Mouse (Mus musculus): ENCODE data around the gene Gm19935. TPM values are rescaled to one million over a fixed set of nuclear protein-coding genes. Genes with fewer than 3 reads are reported as not detected.

Gm19935 gene
- polyA plus RNA-seq, 1 experiment from 2014 or later: not detected

DNA sequence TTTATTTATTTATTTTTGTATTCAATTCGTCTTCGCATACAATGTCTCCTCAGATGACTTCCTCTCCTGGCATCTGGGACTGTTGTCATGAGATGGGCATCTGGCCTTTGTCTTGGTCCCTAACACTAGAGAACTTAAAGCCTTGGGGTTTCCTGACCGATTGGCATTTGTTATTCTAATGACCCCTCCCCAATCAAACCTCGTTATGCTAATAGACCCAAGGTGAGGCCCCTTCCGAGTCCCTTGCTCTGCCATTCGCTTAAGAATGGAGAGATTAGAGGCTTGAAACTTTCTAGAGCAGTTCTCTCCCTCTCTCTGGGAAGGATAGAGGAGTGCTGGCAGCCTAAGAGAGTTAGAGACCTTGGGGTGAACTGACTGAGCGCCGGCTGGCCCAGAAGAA lies 34.4 kb upstream of the Gm19935 start:
- no peak overlapping the region for H3K4me3 ChIP-seq (ENCODE audit: low read depth, low read length)
- no peaks in the 10 kb centered on the region for H3K36me3 ChIP-seq (ENCODE audit: control insufficient read depth, insufficient read depth, low read length)
- H3K9me3 ChIP-seq (replicated peaks; ENCODE audit: control insufficient read depth, low read length): no peaks in the 10 kb centered on the region
- H3K27me3 ChIP-seq (ENCODE audit: control insufficient read depth, insufficient read depth, low read length): no peaks in the 10 kb centered on the region
- H3K4me1 ChIP-seq (ENCODE audit: control insufficient read depth, insufficient read depth, low read length): 0 out of 2 replicates have a peak, but pooled peaks cover 5% of the 10 kb centered on the region
- H3K4me2 ChIP-seq: no peak overlapping the region
- WGBS (ENCODE audit: insufficient replicate concordance): 48% methylated on average over 8 of the region's 8 CpGs
- H3K9ac ChIP-seq (ENCODE audit: low read depth, low read length): no peak overlapping the region
- no peak overlapping the region for H3K27ac ChIP-seq (ENCODE audit: low read depth, low read length)
- no peak for ATAC-seq (replicated peaks; ENCODE audit: insufficient number of reproducible peaks, low FRiP score, low TSS enrichment)

DNA sequence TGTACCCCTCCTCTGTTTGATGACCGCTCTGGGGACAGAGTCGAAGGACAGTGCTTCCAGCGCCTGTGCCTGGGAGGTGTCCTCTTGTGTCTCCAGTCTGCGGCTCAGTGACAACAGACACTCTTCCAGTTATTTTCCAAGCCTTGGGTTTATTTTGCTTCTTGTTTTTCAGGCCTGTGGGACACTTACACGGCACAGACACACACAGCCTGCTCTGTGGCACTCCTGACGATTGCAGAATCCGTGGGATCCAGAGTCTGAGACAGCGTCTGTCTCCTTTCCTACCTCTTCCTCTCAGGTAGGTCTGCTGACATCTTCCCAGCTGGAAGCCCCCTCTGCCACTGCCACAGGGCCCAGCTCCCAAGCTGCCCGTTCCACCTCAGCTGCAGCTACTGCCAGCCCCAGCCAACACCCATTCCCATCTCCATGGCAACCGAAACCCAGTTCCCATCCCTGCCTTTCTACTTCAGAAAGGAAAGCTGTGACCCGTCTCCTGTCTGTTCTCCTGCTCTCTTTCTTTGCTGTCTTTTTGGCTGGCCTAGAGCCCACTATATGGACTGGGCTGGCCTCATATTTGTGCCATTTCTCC lies 32.4 kb upstream of the Gm19935 start:
- no peaks in the 10 kb centered on the region for H3K9me3 ChIP-seq (replicated peaks; ENCODE audit: control insufficient read depth, low read length)
- H3K9ac ChIP-seq (ENCODE audit: low read depth, low read length): no peak overlapping the region
- H3K4me1 ChIP-seq (ENCODE audit: control insufficient read depth, insufficient read depth, low read length): 0 out of 2 replicates have a peak, but pooled peaks cover 2% of the 10 kb centered on the region
- no peak for ATAC-seq (replicated peaks; ENCODE audit: insufficient number of reproducible peaks, low FRiP score, low TSS enrichment)
- WGBS (ENCODE audit: insufficient replicate concordance): 57% methylated on average over 11 of the region's 11 CpGs
- H3K4me2 ChIP-seq: no peak overlapping the region
- H3K27me3 ChIP-seq (ENCODE audit: control insufficient read depth, insufficient read depth, low read length): no peaks in the 10 kb centered on the region
- H3K36me3 ChIP-seq (ENCODE audit: control insufficient read depth, insufficient read depth, low read length): no peaks in the 10 kb centered on the region
- no peak overlapping the region for H3K27ac ChIP-seq (ENCODE audit: low read depth, low read length)
- H3K4me3 ChIP-seq (ENCODE audit: low read depth, low read length): no peak overlapping the region

DNA sequence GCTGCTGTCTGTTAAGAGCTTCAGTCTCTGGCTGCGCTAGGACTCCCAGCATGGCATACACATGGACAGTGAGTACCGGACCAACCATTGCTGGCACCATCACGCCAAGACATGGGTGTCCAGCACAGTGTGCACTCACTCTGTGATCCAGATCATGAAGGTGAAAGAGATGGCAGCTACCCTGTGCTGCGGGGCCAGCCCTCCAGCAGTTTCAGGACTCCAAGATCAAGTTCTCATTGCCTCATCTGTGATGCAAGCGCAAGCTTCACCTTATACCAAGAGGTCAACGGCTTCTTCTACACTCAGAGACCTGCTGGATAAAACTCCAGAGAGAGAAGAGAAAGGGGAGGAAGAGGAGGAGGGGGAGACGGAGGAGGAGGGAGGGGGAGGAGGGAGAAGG lies 30.8 kb upstream of the Gm19935 start:
- Histone ChIP-seq H3K4me3 (ENCODE audit: low read depth, low read length) (no peak overlapping the region), H3K4me1 (ENCODE audit: control insufficient read depth, insufficient read depth, low read length) (0 out of 2 replicates have a peak, but pooled peaks cover 2% of the 10 kb centered on the region), H3K27me3 (ENCODE audit: control insufficient read depth, insufficient read depth, low read length) (no peaks in the 10 kb centered on the region), H3K4me2 (no peak overlapping the region), H3K27ac (ENCODE audit: low read depth, low read length) (no peak overlapping the region), H3K36me3 (ENCODE audit: control insufficient read depth, insufficient read depth, low read length) (no peaks in the 10 kb centered on the region), H3K9ac (ENCODE audit: low read depth, low read length) (no peak overlapping the region), H3K9me3 (replicated peaks; ENCODE audit: control insufficient read depth, low read length) (no peaks in the 10 kb centered on the region)
- ATAC-seq (replicated peaks; ENCODE audit: insufficient number of reproducible peaks, low FRiP score, low TSS enrichment): no peak
- WGBS (ENCODE audit: insufficient replicate concordance): 83% methylated on average over 7 of the region's 7 CpGs

DNA sequence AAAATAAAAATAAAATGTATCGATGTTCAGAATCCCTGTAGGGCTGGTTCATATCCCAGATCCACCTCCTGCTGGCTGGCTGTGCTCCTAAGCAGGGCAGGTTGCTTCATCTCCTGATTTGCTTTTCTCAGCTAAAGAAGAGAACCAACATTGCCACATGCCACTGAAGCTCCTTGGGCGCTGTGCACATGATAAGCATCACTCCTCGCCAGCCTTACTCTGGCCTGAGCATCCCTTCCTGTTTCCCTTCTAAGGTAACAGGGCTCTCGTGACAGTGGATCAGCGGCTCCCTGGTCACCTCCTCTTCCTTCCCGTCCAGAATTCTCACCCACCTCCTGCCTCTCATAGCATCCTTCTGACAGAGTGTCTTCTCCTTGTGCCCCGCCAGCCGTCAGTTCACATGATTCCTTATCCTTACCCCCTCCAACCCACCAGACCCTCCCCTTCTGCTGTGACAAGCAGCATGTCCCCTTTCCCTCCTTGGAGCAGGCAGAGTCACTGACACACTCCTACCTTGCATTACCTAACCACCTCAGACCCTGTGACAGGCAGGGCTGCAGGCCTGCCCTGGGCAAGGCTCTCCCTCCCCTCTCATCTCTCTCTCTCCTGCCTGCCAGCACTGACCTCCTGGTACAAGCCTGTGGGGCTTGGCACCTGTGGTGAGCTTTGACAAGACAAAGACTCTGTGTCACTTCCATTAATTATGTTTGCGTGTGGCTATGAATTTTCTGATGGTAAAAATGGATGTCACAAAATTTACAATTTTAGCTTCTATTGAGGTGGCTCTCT lies 27.2 kb upstream of the Gm19935 start:
- Histone ChIP-seq H3K36me3 (ENCODE audit: control insufficient read depth, insufficient read depth, low read length) (no peaks in the 10 kb centered on the region), H3K9ac (ENCODE audit: low read depth, low read length) (no peak overlapping the region), H3K9me3 (replicated peaks; ENCODE audit: control insufficient read depth, low read length) (no peaks in the 10 kb centered on the region), H3K4me3 (ENCODE audit: low read depth, low read length) (no peak overlapping the region), H3K27ac (ENCODE audit: low read depth, low read length) (no peak overlapping the region), H3K27me3 (ENCODE audit: control insufficient read depth, insufficient read depth, low read length) (no peaks in the 10 kb centered on the region), H3K4me1 (ENCODE audit: control insufficient read depth, insufficient read depth, low read length) (0 out of 2 replicates have a peak, but pooled peaks cover under 1% of the 10 kb centered on the region), H3K4me2 (no peak overlapping the region)
- 61% methylated on average over 9 of the region's 9 CpGs for WGBS (ENCODE audit: insufficient replicate concordance)
- ATAC-seq (replicated peaks; ENCODE audit: insufficient number of reproducible peaks, low FRiP score, low TSS enrichment): no peak

- H3K4me3 ChIP-seq (ENCODE audit: low read depth, low read length): no peak overlapping the region
- H3K4me2 ChIP-seq: no peak overlapping the region
- no peaks in the 10 kb centered on the region for H3K27me3 ChIP-seq (ENCODE audit: control insufficient read depth, insufficient read depth, low read length)
- no peaks in the 10 kb centered on the region for H3K36me3 ChIP-seq (ENCODE audit: control insufficient read depth, insufficient read depth, low read length)
- 74% methylated on average over 6 of the region's 6 CpGs for WGBS (ENCODE audit: insufficient replicate concordance)
- H3K9ac ChIP-seq (ENCODE audit: low read depth, low read length): no peak overlapping the region
- no peak overlapping the region for H3K27ac ChIP-seq (ENCODE audit: low read depth, low read length)
- ATAC-seq (replicated peaks; ENCODE audit: insufficient number of reproducible peaks, low FRiP score, low TSS enrichment): no peak
- H3K4me1 ChIP-seq (ENCODE audit: control insufficient read depth, insufficient read depth, low read length): no peaks in the 10 kb centered on the region
- no peaks in the 10 kb centered on the region for H3K9me3 ChIP-seq (replicated peaks; ENCODE audit: control insufficient read depth, low read length)
Observed at GRCm38 (mm10) chr8:90843127-90843526, 25.9 kb upstream of the Gm19935 start.

DNA sequence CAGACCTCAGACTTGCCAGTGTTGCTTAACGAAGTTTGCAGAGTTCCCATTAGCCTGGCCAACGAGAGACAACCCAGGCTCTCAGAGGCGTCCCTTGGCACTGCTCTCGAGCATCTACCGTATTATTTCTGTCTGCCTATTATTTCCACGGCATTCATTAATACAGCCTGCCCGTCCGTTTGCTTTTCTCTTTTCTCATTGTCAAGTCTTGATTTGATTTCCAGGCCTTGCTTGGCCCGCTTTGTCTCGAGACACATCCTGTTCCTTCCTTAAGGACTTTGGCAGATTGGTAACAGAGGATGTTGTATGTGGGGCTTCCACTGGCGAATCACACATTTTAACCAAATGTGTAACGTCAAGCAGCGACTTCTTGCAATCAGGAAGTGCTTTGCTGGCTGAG lies 24.1 kb upstream of the Gm19935 start:
- no peaks in the 10 kb centered on the region for H3K9me3 ChIP-seq (replicated peaks; ENCODE audit: control insufficient read depth, low read length)
- no peak for ATAC-seq (replicated peaks; ENCODE audit: insufficient number of reproducible peaks, low FRiP score, low TSS enrichment)
- H3K4me3 ChIP-seq (ENCODE audit: low read depth, low read length): no peak overlapping the region
- H3K9ac ChIP-seq (ENCODE audit: low read depth, low read length): no peak overlapping the region
- no peak overlapping the region for H3K4me2 ChIP-seq
- no peaks in the 10 kb centered on the region for H3K36me3 ChIP-seq (ENCODE audit: control insufficient read depth, insufficient read depth, low read length)
- 0 out of 2 replicates have a peak overlapping the region, but pooled peaks have one; percentile 8 for H3K27ac ChIP-seq (ENCODE audit: low read depth, low read length)
- H3K4me1 ChIP-seq (ENCODE audit: control insufficient read depth, insufficient read depth, low read length): no peaks in the 10 kb centered on the region
- WGBS (ENCODE audit: insufficient replicate concordance): 68% methylated on average over 13 of the region's 13 CpGs
- no peaks in the 10 kb centered on the region for H3K27me3 ChIP-seq (ENCODE audit: control insufficient read depth, insufficient read depth, low read length)

DNA sequence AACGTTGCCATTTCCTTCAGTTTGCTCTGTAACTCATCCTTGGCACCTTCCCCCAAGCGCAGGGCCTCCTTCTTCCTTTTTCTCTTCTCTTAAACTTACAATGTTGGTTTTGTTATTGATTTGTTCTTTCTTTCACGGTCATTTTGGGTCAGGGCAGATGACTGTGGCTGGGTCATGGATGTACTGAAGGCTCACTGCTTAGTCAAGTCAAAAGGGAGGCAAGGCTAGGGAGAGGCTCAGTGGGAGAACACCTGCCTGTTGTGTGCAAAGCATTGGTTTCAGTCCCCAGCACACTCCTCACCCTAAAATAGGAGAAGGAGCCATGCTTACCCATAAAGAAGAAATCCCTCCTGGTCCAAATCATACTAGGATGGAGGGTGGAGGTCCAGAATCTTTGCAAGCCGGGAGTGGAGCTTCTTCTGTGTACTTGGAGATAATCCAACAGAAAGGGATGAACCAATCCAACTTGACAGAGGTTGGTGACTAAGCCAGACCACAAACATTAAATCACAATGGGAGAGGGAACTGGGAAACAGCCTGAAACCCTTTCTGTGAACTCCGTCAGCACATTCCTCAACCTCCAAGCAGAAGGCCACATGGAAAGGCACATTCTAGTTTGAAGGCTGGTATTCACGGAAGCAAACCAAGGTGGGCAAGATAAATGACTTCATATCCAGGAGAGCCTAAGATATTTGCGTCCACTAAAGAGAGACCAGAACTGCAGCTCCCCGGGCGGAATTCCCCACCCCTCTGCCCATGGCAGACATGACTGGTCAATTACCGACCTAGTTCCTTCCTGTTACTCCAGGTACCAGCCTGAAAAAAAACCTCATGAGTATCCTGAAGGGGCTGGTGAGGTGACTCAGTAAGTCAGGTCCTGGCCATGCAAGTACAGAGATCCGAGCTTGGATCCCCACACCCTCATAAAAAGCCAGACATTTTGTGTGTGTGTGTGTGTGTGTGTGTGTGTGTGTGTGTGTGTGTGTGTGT lies 22.8 kb upstream of the Gm19935 start:
- ATAC-seq (replicated peaks; ENCODE audit: insufficient number of reproducible peaks, low FRiP score, low TSS enrichment): no peak
- Histone ChIP-seq H3K36me3 (ENCODE audit: control insufficient read depth, insufficient read depth, low read length) (no peaks in the 10 kb centered on the region), H3K4me3 (ENCODE audit: low read depth, low read length) (no peak overlapping the region), H3K4me2 (no peak overlapping the region), H3K27me3 (ENCODE audit: control insufficient read depth, insufficient read depth, low read length) (no peaks in the 10 kb centered on the region), H3K27ac (ENCODE audit: low read depth, low read length) (no peak overlapping the region), H3K9ac (ENCODE audit: low read depth, low read length) (no peak overlapping the region), H3K9me3 (replicated peaks; ENCODE audit: control insufficient read depth, low read length) (no peaks in the 10 kb centered on the region), H3K4me1 (ENCODE audit: control insufficient read depth, insufficient read depth, low read length) (no peaks in the 10 kb centered on the region)
- 66% methylated on average over 11 of the region's 11 CpGs for WGBS (ENCODE audit: insufficient replicate concordance)

GRCm38 (mm10) chr8:90837440-90837839 lies 20.2 kb upstream of the Gm19935 start:
- no peak for ATAC-seq (replicated peaks; ENCODE audit: insufficient number of reproducible peaks, low FRiP score, low TSS enrichment)
- Histone ChIP-seq H3K9me3 (replicated peaks; ENCODE audit: control insufficient read depth, low read length) (no peaks in the 10 kb centered on the region), H3K36me3 (ENCODE audit: control insufficient read depth, insufficient read depth, low read length) (no peaks in the 10 kb centered on the region), H3K27ac (ENCODE audit: low read depth, low read length) (no peak overlapping the region), H3K4me1 (ENCODE audit: control insufficient read depth, insufficient read depth, low read length) (no peaks in the 10 kb centered on the region), H3K4me2 (no peak overlapping the region), H3K27me3 (ENCODE audit: control insufficient read depth, insufficient read depth, low read length) (no peaks in the 10 kb centered on the region), H3K4me3 (ENCODE audit: low read depth, low read length) (no peak overlapping the region), H3K9ac (ENCODE audit: low read depth, low read length) (no peak overlapping the region)
- 87% methylated on average over 6 of the region's 6 CpGs for WGBS (ENCODE audit: insufficient replicate concordance)
